Mouse (Mus musculus) hindbrain, postnatal 0 days (tissue): Measurements from ENCODE around the gene Eps8l3. TPM values are rescaled to one million over a fixed set of nuclear protein-coding genes. Genes with fewer than 3 reads are reported as not detected.

ENCODE experiments used
- ATAC-seq: fragments of 200-750 bp; cut with Nextera tagmentation; 2 replicates; pipeline ENCODE4 v1.8.0; 2017; ENCODE audit warnings: mild to moderate bottlenecking, moderate TSS enrichment, moderate library complexity
- DNase-seq: peaks from one replicate; pipeline ENCODE4 v3.0.0-alpha.2; 2015; ENCODE audit warnings: low spot score
- H3K27ac ChIP-seq: fragments of 300-500 bp; sonication (generic); 2 replicates; pipeline ENCODE4 v1.5.1; 2014; ENCODE audit warnings: mild to moderate bottlenecking
- H3K27me3 ChIP-seq: fragments of 300-500 bp; sonication (generic); 2 replicates; pipeline ENCODE4 v1.6.1; 2014; ENCODE audit warnings: low read length, mixed read lengths; ENCODE audit not compliant: insufficient read depth
- H3K36me3 ChIP-seq: fragments of 300-500 bp; sonication (generic); 2 replicates; pipeline ENCODE4 v1.6.1; 2014; ENCODE audit warnings: low read length, mixed read lengths; ENCODE audit not compliant: insufficient read depth
- H3K4me1 ChIP-seq: fragments of 300-500 bp; sonication (generic); 2 replicates; pipeline ENCODE4 v1.6.1; 2014; ENCODE audit warnings: antibody characterized with exemption, low read length, mixed read lengths; ENCODE audit not compliant: insufficient read depth
- H3K4me2 ChIP-seq: fragments of 300-500 bp; sonication (generic); 2 replicates; pipeline ENCODE4 v1.6.1; 2014; ENCODE audit warnings: low read depth, mild to moderate bottlenecking, low read length, moderate library complexity, mixed read lengths
- H3K4me3 ChIP-seq: fragments of 300-500 bp; sonication (generic); 2 replicates; pipeline ENCODE4 v1.5.1; 2014; ENCODE audit warnings: low read length
- H3K9ac ChIP-seq: fragments of 300-500 bp; sonication (generic); replicated peaks from 2 replicates; pipeline ENCODE4 v1.6.1; 2014; ENCODE audit warnings: mild to moderate bottlenecking, low read length, moderate library complexity, mixed read lengths
- H3K9me3 ChIP-seq: fragments of 300-500 bp; sonication (generic); 2 replicates; pipeline ENCODE4 v1.6.1; 2016; ENCODE audit warnings: low read length, mixed read lengths
- CTCF ChIP-seq: IDR thresholded peaks from 2 replicates; pipeline ENCODE4 v1.5.1; 2016; ENCODE audit warnings: antibody characterized with exemption, control low read depth, low read depth
- WGBS: fragments of 180-500 bp; shearing (Covaris S2); extraction: QIAGEN DNeasy Blood & Tissue Kit; methylation state at CpG from one replicate; pipeline ENCODE4 v1.1.7; 2014; 5-methylcytosine and 5-hydroxymethylcytosine counted together
- polyA plus RNA-seq: library from polyadenylated mRNA; unstranded; fragments of >200 nt; fragmentation: Nextera tagmentation; extraction: Ambion mirVana; gene quantifications from 2 replicates; pipeline ENCODE4 v1.2.1, GENCODE M21; 2015
- total RNA-seq: library from RNA; depleted of rRNA; stranded (reverse); fragments of >200 nt; gene quantifications from 2 replicates; pipeline ENCODE4 v1.2.3, GENCODE M21; 2014; rRNA removed

Eps8l3 gene
- total RNA-seq (not detected in 2 replicates), polyA plus RNA-seq (not detected in 2 replicates)

- 84% methylated on average over 5 of the region's 5 CpGs for WGBS
- TF ChIP-seq CTCF: no peak
Measured at GRCm38 (mm10) chr3:107877005-107877404, at the start of gene Eps8l3. Eps8l3 (plus strand) TSS chr3:107877229.

GRCm38 (mm10) chr3:107827873-107828405 lies 49.1 kb upstream of the Eps8l3 start:
- H3K4me1 ChIP-seq: peaks cover 3% of the 10 kb centered on the region; the same call in 1 of the 2 replicates
- H3K9me3 ChIP-seq: no peaks in the 10 kb centered on the region
- DNase-seq (no peak), ATAC-seq (no peak)
- TF ChIP-seq CTCF: no peak
- no peaks in the 10 kb centered on the region for H3K36me3 ChIP-seq
- H3K4me2 ChIP-seq: no peak overlapping the region
- 91% methylated on average over 10 of the region's 10 CpGs for WGBS
- H3K27ac ChIP-seq: no peak overlapping the region
- H3K27me3 ChIP-seq: no peaks in the 10 kb centered on the region
- H3K4me3 ChIP-seq: no peak overlapping the region
- H3K9ac ChIP-seq: no peak overlapping the region

More at GRCm38 (mm10) chr3:107877005-107877404, at the start of gene Eps8l3:
- no peak within 1 kb of the TSS for H3K4me2 ChIP-seq
- H3K9me3 ChIP-seq: no peaks in the 10 kb centered on the region
- no peaks in the 10 kb centered on the region for H3K36me3 ChIP-seq
- no peak within 1 kb of the TSS for H3K4me3 ChIP-seq
- no peaks in the 10 kb centered on the region for H3K27me3 ChIP-seq
- DNase-seq: no peak
- H3K9ac ChIP-seq: no peak within 1 kb of the TSS
- no peaks in the 10 kb centered on the region for H3K4me1 ChIP-seq
- H3K27ac ChIP-seq: no peak within 1 kb of the TSS
- no peak for ATAC-seq

GRCm38 (mm10) chr3:107828518-107828917 lies 48.5 kb upstream of the Eps8l3 start:
- Histone ChIP-seq H3K9me3 (no peaks in the 10 kb centered on the region), H3K9ac (no peak overlapping the region), H3K27ac (no peak overlapping the region), H3K4me3 (no peak overlapping the region), H3K4me2 (no peak overlapping the region), H3K4me1 (peaks cover 3% of the 10 kb centered on the region; the same call in 1 of the 2 replicates), H3K27me3 (no peaks in the 10 kb centered on the region), H3K36me3 (no peaks in the 10 kb centered on the region)
- 68% methylated on average over 5 of the region's 5 CpGs for WGBS
- ATAC-seq (no peak), DNase-seq (no peak)
- TF ChIP-seq CTCF: no peak

- H3K9ac ChIP-seq: no peak overlapping the region
- H3K4me3 ChIP-seq: no peak overlapping the region
- H3K9me3 ChIP-seq: no peaks in the 10 kb centered on the region
- no peaks in the 10 kb centered on the region for H3K36me3 ChIP-seq
- no peak overlapping the region for H3K4me2 ChIP-seq
- H3K27ac ChIP-seq: no peak overlapping the region
- ATAC-seq (no peak), DNase-seq (no peak)
- TF ChIP-seq CTCF: no peak
- no peaks in the 10 kb centered on the region for H3K27me3 ChIP-seq
- H3K4me1 ChIP-seq: peaks cover 6% of the 10 kb centered on the region; the same call in 1 of the 2 replicates
- WGBS: 86% methylated on average over 4 of the region's 4 CpGs
Measured at GRCm38 (mm10) chr3:107828997-107829396, 48.0 kb upstream of the Eps8l3 start.

- Histone ChIP-seq H3K27ac (no peak overlapping the region), H3K9ac (no peak overlapping the region), H3K4me2 (no peak overlapping the region), H3K4me3 (no peak overlapping the region), H3K27me3 (no peaks in the 10 kb centered on the region), H3K4me1 (peaks cover 11% of the 10 kb centered on the region; the same call in 1 of the 2 replicates), H3K9me3 (no peaks in the 10 kb centered on the region), H3K36me3 (no peaks in the 10 kb centered on the region)
- WGBS: 67% methylated on average over 14 of the region's 14 CpGs
- no peak for TF ChIP-seq CTCF
- ATAC-seq (no peak), DNase-seq (no peak)
Measured at GRCm38 (mm10) chr3:107829625-107830024, 47.4 kb upstream of the Eps8l3 start.

GRCm38 (mm10) chr3:107831875-107832554 lies 45.0 kb upstream of the Eps8l3 start:
- no peaks in the 10 kb centered on the region for H3K36me3 ChIP-seq
- no peaks in the 10 kb centered on the region for H3K9me3 ChIP-seq
- no peak overlapping the region for H3K4me3 ChIP-seq
- WGBS: 51% methylated on average over 10 of the region's 10 CpGs
- no peak overlapping the region for H3K27ac ChIP-seq
- peaks cover 11% of the 10 kb centered on the region; the same call in 1 of the 2 replicates for H3K4me1 ChIP-seq
- ATAC-seq: peak; percentile 31; the same call in 1 of the 2 replicates
- no peaks in the 10 kb centered on the region for H3K27me3 ChIP-seq
- no peak overlapping the region for H3K4me2 ChIP-seq
- no peak for DNase-seq
- H3K9ac ChIP-seq: no peak overlapping the region
- TF ChIP-seq CTCF: no peak

- TF ChIP-seq CTCF: no peak
- H3K4me2 ChIP-seq: no peak overlapping the region
- no peak overlapping the region for H3K4me3 ChIP-seq
- WGBS: 61% methylated on average over 6 of the region's 6 CpGs
- H3K27ac ChIP-seq: no peak overlapping the region
- DNase-seq (no peak), ATAC-seq (no peak)
- H3K4me1 ChIP-seq: peaks cover 11% of the 10 kb centered on the region; the same call in 1 of the 2 replicates
- no peak overlapping the region for H3K9ac ChIP-seq
- no peaks in the 10 kb centered on the region for H3K36me3 ChIP-seq
- H3K9me3 ChIP-seq: no peaks in the 10 kb centered on the region
- H3K27me3 ChIP-seq: no peaks in the 10 kb centered on the region
Measured at GRCm38 (mm10) chr3:107832645-107833044, 44.4 kb upstream of the Eps8l3 start.
